Mouse (Mus musculus) CH12.LX (cell line): ENCODE measurements around the gene Unc13b. TPM values are rescaled to one million over a fixed set of nuclear protein-coding genes. Genes with fewer than 3 reads are reported as not detected.

Experiments used
- DNase-seq: peaks from one replicate; pipeline ENCODE4 v3.0.0-alpha.2; 2013; ENCODE audit errors: extremely low read depth
- H3K27ac ChIP-seq: 2 replicates; pipeline ENCODE4 v1.5.1; 2012; ENCODE audit warnings: low read depth, mild to moderate bottlenecking, control low read depth, moderate library complexity; ENCODE audit not compliant: insufficient read depth
- H3K27me3 ChIP-seq: replicated peaks from 2 replicates; pipeline ENCODE3; 2012; ENCODE audit warnings: inconsistent platforms
- H3K36me3 ChIP-seq, 2 experiments: replicated peaks in 1 of 2; 2 replicates each; pipeline versions ENCODE3 to v1.6.1; 2012; ENCODE audit warnings: inconsistent platforms in 1 of 2, low read length in 1 of 2, mild to moderate bottlenecking in 1 of 2, mixed read lengths in 1 of 2, moderate library complexity in 1 of 2; ENCODE audit not compliant: control insufficient read depth in 1 of 2, insufficient read depth in 1 of 2
- H3K4me1 ChIP-seq, 2 experiments: 2 replicates each; pipeline ENCODE4 v1.6.1; 2012; ENCODE audit warnings: inconsistent platforms in 1 of 2, moderate library complexity in 1 of 2; ENCODE audit not compliant: insufficient read depth in 2 of 2, control insufficient read depth in 1 of 2
- H3K4me2 ChIP-seq: 2 replicates; pipeline ENCODE4 v1.6.1; 2012; ENCODE audit warnings: low read depth, mild to moderate bottlenecking, control low read depth; ENCODE audit not compliant: poor library complexity, insufficient read depth, severe bottlenecking
- H3K4me3 ChIP-seq, 3 experiments: fragments of 150-350 bp in 1 of 3; sonication (generic) in 1 of 3; replicated peaks in 1 of 3; 2 replicates each; pipeline versions ENCODE3 to v1.5.1; 2011 to 2012; ENCODE audit warnings: low read depth in 2 of 3, low read length in 2 of 3, mild to moderate bottlenecking in 2 of 3, moderate library complexity in 2 of 3, control low read depth in 1 of 3, improper control_type of control experiment in 1 of 3, inconsistent platforms in 1 of 3, mixed read lengths in 1 of 3; ENCODE audit not compliant: poor library complexity in 1 of 3
- H3K79me2 ChIP-seq: replicated peaks from 2 replicates; pipeline ENCODE4 v1.6.1; 2012; ENCODE audit warnings: mild to moderate bottlenecking, moderate library complexity; ENCODE audit not compliant: control insufficient read depth, poor library complexity, insufficient read depth, severe bottlenecking; ENCODE audit errors: extremely low read depth
- H3K9ac ChIP-seq: 2 replicates; pipeline ENCODE4 v1.6.1; 2012; ENCODE audit warnings: low read depth, mild to moderate bottlenecking, control low read depth, moderate library complexity; ENCODE audit not compliant: insufficient read depth
- H3K9me3 ChIP-seq: replicated peaks from 2 replicates; pipeline ENCODE3; 2012; ENCODE audit warnings: low read length, inconsistent platforms, mixed read lengths
- CHD2 ChIP-seq: IDR thresholded peaks from 2 replicates; pipeline ENCODE4 v1.6.1; 2011; ENCODE audit warnings: low read length, improper control_type of control experiment
- CTCF ChIP-seq, 2 experiments: IDR thresholded peaks in 1 of 2; conservative IDR thresholded peaks in 1 of 2; 2 replicates each; pipeline ENCODE4 v1.5.1; 2011 to 2012; ENCODE audit warnings: low read depth in 2 of 2, low read length in 2 of 2, improper control_type of control experiment in 1 of 2, inconsistent platforms in 1 of 2, mild to moderate bottlenecking in 1 of 2, moderate library complexity in 1 of 2
- E2F4 ChIP-seq: IDR thresholded peaks from 2 replicates; pipeline ENCODE4 v1.6.1; 2011; ENCODE audit warnings: low read depth, low read length, improper control_type of control experiment; ENCODE audit not compliant: insufficient replicate concordance
- EP300 ChIP-seq: IDR thresholded peaks from 2 replicates; pipeline ENCODE4 v1.6.1; 2011; ENCODE audit warnings: low read length, improper control_type of control experiment
- ETS1 ChIP-seq: conservative IDR thresholded peaks from 2 replicates; pipeline ENCODE4 v1.6.1; 2012; ENCODE audit warnings: low read depth, mild to moderate bottlenecking, inconsistent platforms, low read length, improper control_type of control experiment, moderate library complexity
- JUN ChIP-seq: IDR thresholded peaks from 2 replicates; pipeline ENCODE4 v1.6.1; 2011; ENCODE audit warnings: low read depth, mild to moderate bottlenecking, low read length, improper control_type of control experiment, moderate library complexity; ENCODE audit not compliant: insufficient read depth
- JUND ChIP-seq: conservative IDR thresholded peaks from 2 replicates; pipeline ENCODE4 v1.6.1; 2011; ENCODE audit warnings: low read depth, low read length, improper control_type of control experiment
- MAFK ChIP-seq: IDR thresholded peaks from 2 replicates; pipeline ENCODE4 v1.6.1; 2011; ENCODE audit warnings: low read length, improper control_type of control experiment; ENCODE audit not compliant: insufficient replicate concordance
- MAX ChIP-seq: IDR thresholded peaks from 2 replicates; pipeline ENCODE4 v1.6.1; 2011; ENCODE audit warnings: low read length, improper control_type of control experiment
- PAX5 ChIP-seq: IDR thresholded peaks from 2 replicates; pipeline ENCODE4 v1.6.1; 2012; ENCODE audit warnings: low read length, inconsistent platforms, mixed read lengths
- POLR2AphosphoS2 ChIP-seq: IDR thresholded peaks from 2 replicates; pipeline ENCODE4 v1.6.1; 2011; ENCODE audit warnings: low read depth, low read length, improper control_type of control experiment
- SMC3 ChIP-seq: IDR thresholded peaks from 2 replicates; pipeline ENCODE4 v1.6.1; 2011; ENCODE audit warnings: low read depth, low read length, improper control_type of control experiment
- TBP ChIP-seq: conservative IDR thresholded peaks from 2 replicates; pipeline ENCODE4 v1.6.1; 2011; ENCODE audit warnings: low read depth, low read length, improper control_type of control experiment
- TCF12 ChIP-seq: IDR thresholded peaks from 2 replicates; pipeline ENCODE4 v1.6.1; 2014; ENCODE audit warnings: low read depth, mild to moderate bottlenecking, inconsistent platforms, low read length, improper control_type of control experiment
- UBTF ChIP-seq: IDR thresholded peaks from 2 replicates; pipeline ENCODE4 v1.6.1; 2012; ENCODE audit warnings: low read depth, mild to moderate bottlenecking, inconsistent platforms, low read length, improper control_type of control experiment, moderate library complexity
- USF2 ChIP-seq: conservative IDR thresholded peaks from 2 replicates; pipeline ENCODE4 v1.6.1; 2011; ENCODE audit warnings: low read depth, low read length, improper control_type of control experiment
- ZC3H11A ChIP-seq: IDR thresholded peaks from 2 replicates; pipeline ENCODE4 v1.6.1; 2012; ENCODE audit warnings: low read depth, mild to moderate bottlenecking, inconsistent platforms, low read length, improper control_type of control experiment
- ZKSCAN1 ChIP-seq: IDR thresholded peaks from 2 replicates; pipeline ENCODE4 v1.6.1; 2012; ENCODE audit warnings: low read depth, inconsistent platforms, low read length, improper control_type of control experiment, borderline replicate concordance
- dilution Hi-C: fragments of 300-500 bp; cut with MboI; formaldehyde crosslinking; loops from 2 replicates; pipeline ENCODE4 v1.14.3; 2020; ENCODE audit warnings: low sequenced_read_pairs; ENCODE audit not compliant: extremely low pct_unique_long_range_greater_than_20kb, extremely low pct_ligation_motif_present
- in situ Hi-C: fragments of 300-500 bp; cut with MboI; formaldehyde crosslinking; loops from 3 replicates; pipeline ENCODE4 v1.14.3; 2019; ENCODE audit warnings: low sequenced_read_pairs, low pct_ligation_motif_present, low pct_unique_long_range_greater_than_20kb, mixed read lengths
- polyA plus RNA-seq: library from polyadenylated mRNA; unstranded; fragments of >175 nt; gene quantifications from 2 replicates; pipeline ENCODE4 v1.2.1, GENCODE M21; 2012; ENCODE audit warnings: low read depth; ENCODE audit not compliant: insufficient read length
- total RNA-seq, 2 experiments: library from RNA; depleted of rRNA; stranded (reverse); fragments of 300-350 nt in 1 of 2; fragments of >200 nt in 1 of 2; gene quantifications; 2 replicates each; pipeline ENCODE4 v1.2.3; 2012 to 2014

Gene Unc13b
- total and polyA plus RNA-seq, 3 experiments, result 0.08 to 0.23 (median 0.19) TPM

GRCm38 (mm10) chr4:43189381-43189780 is 130.6 kb downstream of the Unc13b start:
- Histone ChIP-seq H3K4me3 (no peak overlapping the region), H3K79me2 (no peaks in the 10 kb centered on the region), H3K9me3 (no peaks in the 10 kb centered on the region), H3K27me3 (no peaks in the 10 kb centered on the region), H3K36me3 (no peaks in the 10 kb centered on the region), H3K4me1 (no peaks in the 10 kb centered on the region), H3K4me2 (no peak overlapping the region), H3K9ac (no peak overlapping the region), H3K27ac (no peak overlapping the region)
- in situ Hi-C loops, result no loop called here
- DNase-seq, result no peak
- dilution Hi-C loops, result no loop called here
- TF ChIP-seq JUN (no peak), ZKSCAN1 (no peak), TBP (no peak), CHD2 (no peak), ZC3H11A (no peak), MAX (no peak), JUND (no peak), MAFK (no peak), POLR2AphosphoS2 (no peak)

- Histone ChIP-seq H3K4me2 (no peak overlapping the region), H3K9me3 (peaks cover 2% of the 10 kb centered on the region), H3K27me3 (peaks cover 4% of the 10 kb centered on the region), H3K27ac (no peak overlapping the region), H3K4me3 (no peak overlapping the region), H3K79me2 (no peaks in the 10 kb centered on the region), H3K9ac (no peak overlapping the region), H3K4me1 (no peaks in the 10 kb centered on the region), H3K36me3 (no peaks in the 10 kb centered on the region)
- in situ Hi-C loops (no loop called here), dilution Hi-C loops (no loop called here)
- DNase-seq, result no peak
- TF ChIP-seq POLR2AphosphoS2 (no peak), PAX5 (no peak), TCF12 (no peak), MAX (no peak), UBTF (no peak), CTCF (conservative IDR thresholded peaks at IDR 0.05 in 1 of 2, IDR thresholded peaks at IDR 0.05 in 1 of 2; ENCODE audit: low read depth in 2 of 2, low read length in 2 of 2) (no peak), ETS1 (no peak), MAFK (no peak), USF2 (no peak), EP300 (no peak), E2F4 (no peak), SMC3 (no peak)
Measured at GRCm38 (mm10) chr4:43204946-43205345, 146.2 kb downstream of the Unc13b start.
